Mouse (Mus musculus): ENCODE measurements around the gene Pld6. TPM values are rescaled to one million over a fixed set of nuclear protein-coding genes. Genes with fewer than 3 reads are reported as not detected.

The Pld6 gene
- total RNA-seq, 2 experiments from 2014 or later: 0.12 TPM; not detected in 1

DNA sequence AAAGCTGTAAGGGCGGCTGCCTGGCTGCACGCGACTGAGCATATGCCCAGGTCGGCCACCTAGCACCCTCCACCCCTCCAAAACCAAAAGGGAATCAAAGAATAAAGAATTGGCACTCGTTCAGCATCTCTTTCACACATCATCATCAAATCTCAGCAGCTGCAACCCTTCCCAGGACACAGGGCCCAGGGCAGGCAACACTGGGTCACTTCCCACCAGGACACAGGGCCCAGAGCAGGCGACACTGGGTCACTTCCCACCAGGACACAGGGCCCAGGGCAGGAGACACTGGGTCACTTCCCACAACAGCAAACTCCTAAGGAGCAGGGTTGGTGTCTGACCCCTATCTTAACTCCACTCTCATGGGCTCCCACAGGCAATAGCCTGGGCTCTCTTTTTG is 5.9 kb upstream of the Pld6 start:
- DNase-seq: no peak
- intact Hi-C loops (cut with DNase I; ENCODE audit: low total_unique reads): no loop called here

DNA sequence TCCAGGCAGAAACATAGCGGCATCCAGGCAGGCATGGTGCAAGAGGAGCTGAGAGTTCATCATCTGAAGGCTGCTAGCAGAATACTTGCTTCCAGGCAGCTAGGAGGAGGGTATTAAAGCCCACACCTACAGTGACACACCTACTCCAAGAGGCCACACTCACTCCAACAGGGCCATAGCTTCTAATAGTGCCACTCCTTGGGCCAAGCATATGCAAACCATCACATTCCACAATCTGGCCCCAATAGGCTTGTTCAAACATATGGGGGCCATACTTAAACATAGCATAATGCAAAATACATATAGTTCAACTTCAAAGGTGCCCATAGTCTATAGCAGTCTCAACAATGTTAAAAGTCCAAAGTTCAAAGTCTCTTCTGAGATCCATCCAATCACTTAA is 1.9 kb upstream of the Pld6 start:
- no peak for DNase-seq
- intact Hi-C loops (cut with DNase I; ENCODE audit: low total_unique reads): no loop called here

DNA sequence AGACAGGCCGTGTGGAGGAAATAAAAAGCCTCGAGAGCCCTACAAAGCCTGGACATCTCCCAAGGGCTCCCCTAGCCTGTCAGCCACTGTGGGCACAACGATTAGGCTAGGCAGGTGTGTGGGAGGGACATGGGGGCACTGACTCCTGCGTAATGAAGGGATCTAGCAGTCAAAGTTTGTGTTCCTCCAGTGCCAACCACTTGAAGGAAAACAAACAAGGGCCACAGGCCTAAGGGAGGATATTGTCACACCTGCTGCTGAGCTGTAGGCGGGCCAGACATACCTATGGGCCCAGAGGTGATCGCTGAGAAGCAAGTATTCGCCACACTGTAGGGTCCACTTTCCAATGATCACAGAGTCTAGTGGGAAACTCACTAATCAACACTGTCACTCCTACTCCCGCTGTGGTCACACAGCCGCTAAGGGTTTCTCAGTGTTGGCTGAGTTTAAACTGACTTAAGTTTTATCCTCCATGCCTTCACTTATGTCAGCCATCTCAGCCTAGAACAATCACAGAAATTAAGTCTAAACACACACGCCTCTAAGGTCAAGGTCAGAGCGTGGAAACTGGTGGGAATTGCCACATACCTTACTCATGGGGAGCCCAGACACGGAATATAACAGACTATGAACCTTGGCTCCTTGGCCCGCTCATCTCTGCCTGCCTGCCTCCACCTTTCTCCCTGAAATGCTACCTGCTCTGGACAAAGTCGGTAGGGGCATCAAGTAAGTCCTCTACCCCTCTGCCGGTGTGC is 824 bp downstream of the Pld6 start:
- DNase-seq: no peak
- intact Hi-C loops (cut with DNase I; ENCODE audit: low total_unique reads): no loop called here

DNA sequence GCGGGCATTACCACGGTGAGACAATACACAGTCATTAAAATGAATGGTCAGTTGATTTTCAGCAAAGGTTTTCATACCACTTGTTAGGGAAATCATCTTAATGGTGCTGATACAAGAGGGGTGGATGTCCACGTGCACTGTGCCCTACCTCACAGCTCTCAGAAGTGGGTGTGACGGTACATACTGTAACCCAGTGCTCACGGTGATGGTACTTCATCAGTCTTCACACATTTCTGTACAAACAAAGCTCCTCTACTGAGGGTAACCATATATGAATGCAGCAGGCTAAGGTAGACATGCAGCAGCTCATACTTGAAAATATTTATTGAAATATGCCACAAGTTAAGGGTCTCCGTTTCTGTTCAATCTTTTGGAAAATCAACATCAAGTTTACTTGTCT is 3.9 kb downstream of the Pld6 start:
- intact Hi-C loops (cut with DNase I; ENCODE audit: low total_unique reads): no loop called here
- no peak for DNase-seq

DNA sequence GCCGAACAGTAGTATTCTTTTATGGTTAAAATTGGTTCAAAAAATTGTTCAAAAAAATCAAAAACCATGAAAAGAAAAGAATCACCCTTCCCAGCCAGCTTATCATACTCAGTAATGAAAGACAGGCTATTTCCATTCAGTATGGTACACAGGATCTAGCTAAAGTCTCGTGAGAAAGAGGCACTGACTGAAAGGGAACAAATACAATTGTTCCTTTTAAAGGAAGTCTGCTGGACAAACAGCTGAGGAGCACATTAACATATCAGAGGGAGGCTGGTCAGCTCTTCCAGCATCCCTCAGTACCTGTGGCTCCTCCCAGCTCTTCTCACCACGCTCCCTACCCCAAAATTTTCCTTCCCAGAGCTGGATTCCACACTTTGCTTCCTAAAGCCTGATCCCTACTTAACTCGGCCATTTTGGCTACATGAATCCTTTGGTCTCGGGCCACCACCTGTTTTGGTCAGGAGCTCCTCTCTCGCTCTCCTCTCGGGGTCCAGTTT is 5.3 kb downstream of the Pld6 start:
- DNase-seq: no peak
- intact Hi-C loops (cut with DNase I; ENCODE audit: low total_unique reads): no loop called here

DNA sequence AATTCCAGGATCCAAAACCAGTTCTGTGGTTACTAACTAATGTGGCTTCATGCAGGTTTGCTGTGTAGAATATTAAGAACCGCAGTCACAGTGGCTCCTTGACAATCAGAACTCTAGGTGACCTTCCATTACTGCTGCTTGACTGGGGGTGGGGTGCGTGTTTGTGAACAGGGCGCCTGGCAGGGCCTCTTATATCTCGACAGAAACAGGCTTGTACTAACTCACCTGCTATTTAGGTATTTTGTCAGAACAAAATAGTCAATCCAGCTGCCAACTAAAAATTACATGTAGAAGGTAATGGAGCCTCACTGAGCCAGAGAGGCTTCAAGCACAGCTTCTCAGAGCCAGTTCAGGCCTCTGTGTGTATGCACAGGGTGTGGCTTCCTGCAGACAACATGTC is 7.2 kb downstream of the Pld6 start:
- no peak for DNase-seq
- intact Hi-C loops (cut with DNase I; ENCODE audit: low total_unique reads): no loop called here

DNA sequence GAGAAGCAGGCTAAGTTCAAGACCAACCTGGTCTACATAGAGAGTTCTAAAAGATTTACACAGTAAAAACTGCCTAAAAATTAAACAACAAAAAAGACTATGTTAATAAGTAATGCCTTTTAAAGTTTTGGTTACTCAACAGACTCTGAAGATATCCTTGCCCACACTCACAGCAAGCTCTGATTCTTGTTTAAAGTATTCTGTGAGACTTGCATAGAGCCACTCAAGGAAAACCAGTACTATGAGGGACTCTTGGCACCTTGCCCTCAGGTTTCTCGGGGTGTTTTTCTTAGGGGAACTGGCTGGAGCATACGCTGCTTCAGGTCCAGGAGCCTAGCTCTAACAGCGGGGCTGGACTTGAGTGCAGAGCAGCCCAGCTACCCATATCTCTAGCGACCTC is 8.0 kb downstream of the Pld6 start:
- intact Hi-C loops (cut with DNase I; ENCODE audit: low total_unique reads): no loop called here
- DNase-seq: no peak

DNA sequence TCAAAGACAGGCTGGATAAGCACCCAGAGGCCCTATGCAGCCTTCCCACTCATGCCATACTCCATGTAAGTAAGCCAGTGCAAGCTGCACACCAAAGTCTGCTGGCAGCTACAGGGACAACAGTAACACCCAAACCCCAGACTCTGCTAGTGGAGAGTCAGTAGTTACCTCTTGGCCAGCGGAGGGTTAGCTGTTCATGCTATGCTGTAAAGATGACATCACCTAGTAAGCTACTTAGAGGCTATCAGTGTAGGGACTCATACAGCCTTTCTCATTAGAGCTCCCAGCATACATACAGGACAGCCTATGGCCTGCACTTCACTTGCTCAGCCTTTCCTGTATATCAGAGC is 8.6 kb downstream of the Pld6 start:
- DNase-seq: no peak
- intact Hi-C loops (cut with DNase I; ENCODE audit: low total_unique reads): no loop called here

DNA sequence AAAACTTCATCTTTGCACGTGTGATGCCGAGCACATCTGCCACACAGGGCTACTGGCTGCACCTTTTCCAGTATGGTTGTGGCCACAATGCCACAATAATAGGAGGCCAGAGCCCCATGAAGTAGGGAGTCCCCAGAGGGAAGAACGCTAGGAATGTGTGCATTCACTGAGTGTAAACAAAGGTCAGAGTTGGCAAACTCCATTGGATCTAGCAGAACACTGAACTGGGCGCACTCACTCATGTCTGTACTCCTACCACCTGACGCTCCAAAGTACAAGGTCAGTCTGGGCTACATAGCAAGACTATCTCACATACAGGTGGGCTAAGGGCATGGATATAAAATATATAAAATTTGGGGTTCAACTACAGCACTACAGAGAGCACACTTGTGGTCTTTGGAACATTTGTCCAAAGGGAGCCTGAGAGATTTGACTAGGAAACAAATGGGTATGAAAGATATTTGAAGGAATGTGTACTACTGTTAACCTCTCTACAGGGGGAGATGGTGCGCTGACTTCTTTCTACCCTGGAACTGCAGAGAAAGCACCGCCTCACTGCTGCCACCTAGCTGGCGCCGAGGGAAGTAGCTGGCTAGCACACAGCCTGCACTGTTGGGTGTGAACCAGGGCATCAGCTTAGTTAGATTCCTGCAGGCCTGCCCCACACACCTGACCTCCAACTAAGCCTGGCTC is 9.1 kb downstream of the Pld6 start:
- DNase-seq: peak; percentile 75
- intact Hi-C loops (cut with DNase I; ENCODE audit: low total_unique reads): no loop called here

DNA sequence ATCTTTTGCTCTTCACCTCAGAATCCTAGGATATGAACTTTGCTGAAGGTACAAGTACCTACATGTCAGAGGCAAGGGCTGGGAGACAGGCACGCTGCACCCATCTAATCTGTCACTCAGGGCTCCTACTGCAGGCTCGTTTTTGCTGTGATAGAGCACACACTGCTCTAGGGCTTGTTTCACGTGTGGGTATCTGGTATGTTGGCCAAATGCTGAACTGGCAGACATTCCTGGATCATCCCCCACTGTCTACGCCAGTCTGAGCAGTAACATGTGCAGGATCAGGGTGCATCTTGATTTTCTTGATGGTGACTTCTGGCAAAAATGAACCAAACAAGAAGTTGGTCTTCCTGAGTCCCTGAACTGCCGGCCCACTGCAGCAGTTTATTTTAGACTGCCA is 10.2 kb downstream of the Pld6 start:
- intact Hi-C loops (cut with DNase I; ENCODE audit: low total_unique reads): no loop called here
- no peak for DNase-seq

DNA sequence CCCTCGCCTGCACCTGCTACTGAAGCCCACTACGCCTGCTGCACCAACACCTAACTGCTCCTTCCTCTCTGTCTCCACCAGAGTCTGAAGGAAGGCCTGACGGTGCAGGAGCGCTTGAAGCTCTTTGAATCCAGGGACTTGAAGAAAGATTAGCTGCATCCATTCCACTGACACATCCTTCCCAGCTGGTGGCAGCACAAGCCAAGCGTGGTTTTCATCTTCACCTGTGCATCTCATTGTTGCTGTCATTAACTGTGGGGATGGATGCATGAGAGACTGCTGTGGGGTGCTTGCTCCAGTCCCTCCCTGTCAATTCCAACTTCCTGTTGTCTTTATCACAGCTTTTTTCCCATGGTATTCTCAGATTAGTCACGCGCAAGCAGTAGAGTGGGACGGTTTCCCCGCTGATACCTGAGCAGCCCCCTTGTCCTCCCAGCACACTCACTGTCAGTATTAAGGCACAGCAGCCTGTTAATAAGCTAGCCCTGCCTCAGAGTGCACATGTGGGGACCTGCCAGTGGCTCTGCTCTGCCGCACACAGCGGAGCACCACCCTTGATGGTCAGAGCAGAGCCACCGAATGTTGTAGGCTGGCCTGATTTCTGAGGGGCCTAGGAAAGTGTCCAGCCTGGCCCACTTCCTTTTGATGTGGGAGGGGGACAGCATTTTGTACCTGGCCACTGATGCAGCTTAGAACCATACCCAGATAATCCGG is 11.9 kb downstream of the Pld6 start:
- intact Hi-C loops (cut with DNase I; ENCODE audit: low total_unique reads): no loop called here
- no peak for DNase-seq

DNA sequence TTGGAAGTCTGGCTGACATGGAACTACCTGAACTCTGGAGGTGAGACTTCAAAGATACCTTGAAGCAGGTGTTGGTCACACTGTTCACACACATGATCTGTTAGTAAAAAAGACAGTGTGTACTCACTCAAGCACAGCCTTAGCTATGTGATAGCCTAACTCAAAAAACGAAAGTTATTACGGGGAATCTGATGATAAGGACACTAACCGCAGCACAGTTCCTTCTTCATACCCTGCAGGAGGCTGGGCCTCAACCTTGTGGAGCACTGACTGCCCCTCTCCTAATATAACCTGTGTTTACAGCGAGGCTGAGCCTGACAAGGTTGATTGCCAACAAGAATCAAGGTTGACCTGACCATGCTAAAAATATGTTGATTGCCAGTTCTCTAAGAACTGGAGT is 12.9 kb downstream of the Pld6 start:
- intact Hi-C loops (cut with DNase I; ENCODE audit: low total_unique reads): no loop called here
- DNase-seq: no peak

DNA sequence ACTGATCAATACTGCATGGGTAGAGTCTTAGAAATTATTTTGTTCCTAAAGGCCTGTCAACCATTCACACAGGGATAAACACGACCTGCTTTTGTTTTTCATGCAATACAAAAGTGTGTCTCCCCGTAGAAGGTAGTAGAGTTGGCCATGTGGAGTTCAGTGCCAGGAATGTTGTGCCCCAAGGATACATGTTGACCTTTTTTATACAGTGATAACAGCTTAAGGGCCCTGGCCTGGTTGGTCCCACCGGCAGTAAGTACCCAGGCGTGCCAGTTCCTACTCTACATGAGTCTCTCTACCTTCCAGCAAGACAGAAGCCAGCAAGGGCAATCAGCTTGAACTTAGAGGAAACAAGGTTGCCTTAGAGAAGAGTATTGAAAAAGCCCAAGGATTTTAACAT is 14.5 kb downstream of the Pld6 start:
- intact Hi-C loops (cut with DNase I; ENCODE audit: low total_unique reads): no loop called here
- no peak for DNase-seq

DNA sequence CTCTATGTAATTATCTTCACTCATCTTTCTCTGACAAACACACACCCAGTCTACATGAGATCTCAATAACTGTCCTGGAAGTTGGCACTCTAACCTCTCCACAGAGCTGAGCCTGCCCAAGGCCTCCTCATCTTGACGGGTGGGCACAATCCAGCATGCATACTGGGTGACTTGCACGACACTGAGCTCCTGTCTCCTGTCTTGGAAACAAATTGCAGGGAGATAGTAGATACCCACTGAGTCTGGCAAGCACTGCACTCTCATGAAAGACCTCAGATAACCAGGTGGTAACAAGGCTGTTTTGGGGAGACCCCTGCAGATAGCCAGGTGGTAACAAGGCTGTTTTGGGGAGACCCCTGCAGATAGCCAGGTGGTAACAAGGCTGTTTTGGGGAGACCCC is 15.2 kb downstream of the Pld6 start:
- intact Hi-C loops (cut with DNase I; ENCODE audit: low total_unique reads): no loop called here
- no peak for DNase-seq

DNA sequence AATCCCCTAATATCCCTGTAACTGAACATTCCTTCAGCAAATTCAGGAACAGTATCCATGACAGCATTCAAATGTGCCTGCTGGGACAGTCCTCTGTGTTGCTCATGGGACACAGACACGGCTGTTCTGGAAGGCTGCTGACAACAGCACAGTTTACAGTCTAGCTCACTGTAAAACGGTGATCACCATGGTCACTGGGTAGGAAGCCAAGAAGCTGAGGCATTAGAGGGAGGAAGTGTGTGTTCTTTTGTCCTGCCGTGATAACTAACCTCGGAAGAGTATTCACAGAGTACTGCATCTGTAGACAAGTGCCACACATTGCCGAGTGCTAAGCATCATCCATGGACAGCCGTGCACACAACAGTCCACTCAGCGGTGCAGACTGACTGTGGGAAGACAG is 16.7 kb downstream of the Pld6 start:
- DNase-seq: no peak
- intact Hi-C loops (cut with DNase I; ENCODE audit: low total_unique reads): no loop called here

DNA sequence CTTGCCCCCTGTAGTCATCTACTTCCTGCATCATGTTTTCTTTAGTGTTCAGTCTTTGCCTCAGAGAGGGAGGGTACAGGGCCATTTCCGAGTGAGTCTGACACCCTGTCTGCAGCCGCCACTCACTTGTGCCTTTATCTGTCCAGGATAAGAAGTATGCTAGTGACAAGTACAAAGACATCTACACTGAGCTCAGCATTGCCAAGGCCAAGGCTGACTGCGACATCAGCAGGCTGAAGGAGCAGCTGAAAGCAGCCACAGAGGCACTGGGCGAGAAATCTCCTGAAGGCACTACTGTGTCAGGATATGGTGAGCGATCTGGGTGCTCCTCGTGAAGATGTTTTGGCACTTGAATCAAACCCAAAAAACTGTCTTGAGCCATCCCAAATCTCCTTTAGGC is 17.7 kb downstream of the Pld6 start:
- DNase-seq: no peak
- intact Hi-C loops (cut with DNase I; ENCODE audit: low total_unique reads): no loop called here

DNA sequence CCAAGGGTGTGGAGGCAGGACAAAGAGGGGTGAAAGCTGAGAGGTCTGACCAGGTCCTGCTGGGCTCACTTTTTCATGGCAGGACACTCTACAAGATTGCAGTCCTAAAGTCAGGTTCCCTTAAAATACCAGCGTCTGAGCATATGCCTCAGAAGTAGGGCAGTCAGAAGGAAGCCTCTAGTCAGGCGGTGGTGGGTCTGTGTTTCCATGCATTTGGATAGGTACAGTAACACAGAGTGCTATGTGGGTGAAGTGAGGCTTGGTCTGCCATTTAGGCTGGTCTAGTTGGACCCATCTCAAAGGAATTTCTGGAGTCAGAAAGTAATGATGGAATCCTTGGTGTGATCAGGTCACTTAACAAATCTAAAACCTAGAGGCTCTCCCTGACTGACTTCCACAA is 18.1 kb downstream of the Pld6 start:
- DNase-seq: no peak
- intact Hi-C loops (cut with DNase I; ENCODE audit: low total_unique reads): no loop called here

DNA sequence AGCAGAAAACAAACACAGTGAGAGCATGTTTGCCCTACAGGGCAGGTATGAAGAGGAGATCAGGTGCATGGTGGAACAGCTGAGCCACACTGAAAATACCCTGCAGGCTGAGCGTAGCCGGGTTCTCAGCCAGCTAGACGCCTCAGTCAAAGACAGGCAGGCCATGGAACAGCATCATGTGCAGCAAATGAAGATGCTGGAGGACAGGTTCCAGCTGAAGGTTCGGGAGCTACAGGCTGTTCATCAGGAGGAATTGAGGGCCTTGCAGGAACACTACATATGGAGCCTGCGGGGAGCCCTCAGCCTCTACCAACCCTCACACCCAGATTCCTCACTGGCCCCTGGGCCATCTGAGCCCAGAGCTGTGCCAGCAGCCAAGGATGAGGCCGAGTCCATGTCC is 26.6 kb downstream of the Pld6 start:
- DNase-seq: no peak
- intact Hi-C loops (cut with DNase I; ENCODE audit: low total_unique reads): no loop called here

DNA sequence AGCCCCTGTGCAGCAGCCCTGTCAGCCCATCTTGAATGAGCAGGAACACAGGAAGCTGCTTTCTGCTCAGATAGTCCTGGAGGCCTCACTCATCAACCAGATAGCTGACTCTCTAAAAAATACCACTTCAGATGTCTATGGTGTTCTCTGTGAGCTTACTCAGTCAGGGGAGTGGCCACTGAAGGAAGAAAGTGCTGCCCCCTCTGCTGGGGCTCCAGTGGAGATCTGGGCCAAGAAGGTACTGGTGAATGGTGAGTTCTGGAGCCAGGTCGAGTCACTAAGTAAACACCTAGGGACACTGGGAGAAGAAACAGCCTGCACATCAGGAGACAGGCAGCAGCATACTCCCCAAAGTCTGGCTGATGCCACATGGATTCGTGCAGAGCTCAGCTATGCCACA is 27.8 kb downstream of the Pld6 start:
- intact Hi-C loops (cut with DNase I; ENCODE audit: low total_unique reads): no loop called here
- no peak for DNase-seq

DNA sequence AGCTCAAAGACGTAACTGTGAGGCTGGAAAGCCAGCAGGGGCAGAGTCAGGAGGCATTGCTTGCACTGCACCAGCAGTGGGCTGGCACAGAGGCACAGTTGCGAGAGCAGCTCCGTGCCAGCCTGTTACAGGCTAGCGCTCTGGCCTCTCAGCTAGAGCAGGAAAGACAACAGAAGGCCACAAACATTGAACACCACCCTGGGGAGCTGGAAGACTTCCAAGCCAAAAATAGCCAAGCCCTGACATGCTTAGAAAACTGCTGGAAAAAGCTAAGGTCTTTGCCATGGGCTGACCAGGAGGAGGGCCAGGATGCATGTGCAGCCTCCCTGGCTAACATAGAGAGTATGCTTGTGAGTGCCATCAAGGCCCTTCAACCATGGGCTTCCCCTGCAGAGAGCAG is 28.3 kb downstream of the Pld6 start:
- intact Hi-C loops (cut with DNase I; ENCODE audit: low total_unique reads): no loop called here
- peak; percentile 51 for DNase-seq

All from gastrocnemius, postnatal 14 days (tissue).